Mouse (Mus musculus) lung, postnatal 25 days (tissue): ENCODE measurements at regions not wholly inside any gene's neighbourhood (a gene's known extent, or its start where the extent isn't known, plus 50 kb on each side); places are given as distances from the start of the nearest gene placed in this dataset.

Source experiments
- DNase-seq: peaks from one replicate; pipeline ENCODE4 v3.0.0; 2022; ENCODE audit warnings: low spot score

DNA sequence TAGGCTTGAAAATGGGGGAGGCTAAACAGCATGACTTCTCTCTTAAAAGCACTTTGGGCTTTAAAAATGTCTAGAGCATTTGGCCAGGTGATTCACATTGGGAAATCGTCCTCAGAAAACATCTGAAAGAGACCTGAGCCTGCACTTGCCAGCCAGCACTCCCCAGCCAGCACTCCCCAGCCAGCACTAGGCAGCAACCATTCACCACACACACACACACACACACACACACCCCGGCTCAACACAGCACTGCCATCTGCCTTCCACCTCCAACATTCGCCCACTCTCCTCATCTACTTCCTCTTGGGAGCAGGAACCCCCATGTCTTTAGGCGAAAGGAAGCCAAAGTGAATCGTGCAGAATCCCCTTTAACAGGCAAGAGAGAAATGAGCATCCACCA is 85.4 kb downstream of the Atp23 start:
- no peak for DNase-seq

DNA sequence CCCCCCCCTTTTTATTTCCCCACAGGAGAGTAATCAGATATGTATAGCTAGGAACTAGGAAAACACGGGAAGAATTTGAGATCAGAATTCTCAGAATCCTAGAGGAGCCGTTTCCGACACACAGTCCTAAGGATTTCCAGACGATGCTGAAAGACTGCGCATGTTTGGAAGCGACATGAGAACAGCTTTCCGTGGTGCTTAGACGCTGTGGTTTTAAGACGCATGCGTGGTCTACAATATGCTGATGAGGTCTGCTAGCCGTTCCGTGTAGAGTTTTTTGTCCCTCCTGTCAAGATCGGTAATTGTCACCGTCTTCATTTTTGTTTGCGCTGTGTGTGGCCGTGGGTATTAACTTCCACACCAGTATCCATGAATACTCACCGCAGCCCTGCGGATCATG is 86.2 kb downstream of the Atp23 start:
- DNase-seq = no peak

DNA sequence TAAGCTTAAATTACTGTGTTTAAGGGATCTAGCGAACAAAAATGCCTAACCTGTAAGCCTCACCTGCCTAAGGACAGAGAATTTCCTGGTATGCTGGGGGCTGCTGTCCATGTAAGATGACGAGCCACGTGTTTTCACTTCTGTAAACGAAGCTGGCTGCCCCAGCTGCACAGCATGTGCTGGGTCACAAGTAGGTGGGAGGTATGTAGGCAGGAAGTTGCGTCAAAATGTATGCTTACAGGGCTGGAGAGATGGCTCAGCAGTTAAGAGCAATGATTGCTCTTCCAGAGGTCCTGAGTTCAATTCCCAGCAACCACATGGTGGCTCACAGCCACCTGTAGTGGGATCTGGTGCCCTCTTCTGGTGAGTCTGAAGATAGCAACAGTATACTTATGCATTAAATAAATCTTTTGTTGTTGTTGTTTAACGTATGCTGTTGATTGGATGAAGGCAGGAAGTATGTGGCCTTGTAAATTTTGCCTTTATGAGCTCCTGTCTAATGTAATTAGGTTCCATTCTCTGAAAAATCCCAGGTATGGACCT is 88.0 kb downstream of the Atp23 start:
- no peak for DNase-seq

DNA sequence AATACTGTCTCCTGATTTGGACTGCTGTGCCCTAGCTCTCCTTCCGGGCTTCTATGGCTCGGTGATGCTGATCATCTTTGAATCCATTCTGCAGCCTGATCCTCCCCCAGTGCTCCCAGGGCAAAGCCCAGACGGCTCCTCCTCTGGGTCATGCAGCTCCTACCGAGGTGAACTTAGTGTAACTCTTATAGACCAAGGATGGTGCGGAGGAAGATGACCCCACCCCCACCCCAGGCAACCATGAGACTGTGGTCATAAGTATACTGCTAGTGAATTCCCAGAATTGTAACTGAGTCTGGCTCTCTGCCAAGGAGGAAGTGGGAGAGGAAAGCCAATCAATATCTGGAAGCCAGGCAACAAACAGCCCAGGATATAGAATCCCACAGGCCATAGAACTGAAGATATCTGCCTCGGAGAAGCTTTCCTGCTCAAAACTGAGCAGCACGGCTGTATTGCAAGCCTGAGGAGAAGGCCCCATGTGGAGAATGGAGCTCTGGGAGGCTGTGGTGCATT is 88.9 kb downstream of the Atp23 start:
- DNase-seq = no peak

DNA sequence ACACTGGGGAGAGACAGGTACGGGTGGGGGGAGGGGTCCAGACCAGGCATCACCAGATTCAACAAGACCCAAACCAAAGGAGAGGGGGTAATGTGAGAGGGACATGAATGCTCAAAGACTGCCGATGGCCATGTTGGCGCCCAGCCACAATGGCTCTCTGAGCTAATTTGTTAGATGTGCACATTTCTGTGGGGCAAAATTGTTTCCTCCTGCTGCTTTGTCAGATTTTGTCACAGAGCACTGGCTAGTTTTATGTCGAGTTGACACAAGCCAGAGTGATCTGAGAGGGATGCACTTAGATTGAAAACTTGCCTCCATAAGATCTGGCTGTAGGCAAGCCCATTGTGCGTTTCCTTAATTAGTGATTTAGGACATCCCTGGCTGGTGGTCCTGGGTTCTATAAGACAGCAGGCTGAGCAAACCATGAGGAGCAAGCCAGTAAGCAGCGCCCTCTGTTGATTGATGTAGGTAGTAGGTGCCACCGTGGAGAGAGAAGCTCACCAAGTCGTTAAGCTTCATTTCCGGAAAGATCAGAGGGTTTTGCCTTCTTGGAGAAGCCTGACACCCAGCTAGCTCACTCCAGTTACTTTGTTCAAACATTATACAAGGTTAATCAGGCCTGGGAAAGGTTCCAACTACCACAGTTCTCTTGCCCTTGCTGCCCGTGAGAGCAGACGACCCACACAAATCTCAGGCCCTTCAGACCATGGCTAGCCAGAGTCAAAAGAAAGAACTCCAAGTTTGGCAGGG is 90.6 kb downstream of the Atp23 start:
- no peak for DNase-seq

DNA sequence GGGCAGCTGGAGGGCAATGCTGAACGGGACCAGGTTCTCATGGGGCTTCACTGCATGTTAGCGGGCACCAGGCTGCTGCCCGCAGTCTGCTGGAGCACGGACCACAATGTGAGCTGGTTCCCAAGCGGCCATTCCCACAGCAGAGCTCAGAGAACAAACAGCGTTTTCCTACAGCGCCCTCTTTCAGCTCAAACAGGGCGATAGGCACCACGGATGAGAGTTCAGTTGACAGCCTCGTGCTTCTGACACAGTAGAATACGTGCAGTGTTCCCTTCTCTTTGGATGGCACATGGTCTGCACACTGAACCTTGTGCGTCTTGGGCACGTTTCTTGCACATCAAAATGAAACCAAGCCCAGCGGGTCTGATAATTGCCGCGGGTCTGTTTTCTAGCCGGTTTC is 91.6 kb downstream of the Atp23 start:
- DNase-seq = no peak

DNA sequence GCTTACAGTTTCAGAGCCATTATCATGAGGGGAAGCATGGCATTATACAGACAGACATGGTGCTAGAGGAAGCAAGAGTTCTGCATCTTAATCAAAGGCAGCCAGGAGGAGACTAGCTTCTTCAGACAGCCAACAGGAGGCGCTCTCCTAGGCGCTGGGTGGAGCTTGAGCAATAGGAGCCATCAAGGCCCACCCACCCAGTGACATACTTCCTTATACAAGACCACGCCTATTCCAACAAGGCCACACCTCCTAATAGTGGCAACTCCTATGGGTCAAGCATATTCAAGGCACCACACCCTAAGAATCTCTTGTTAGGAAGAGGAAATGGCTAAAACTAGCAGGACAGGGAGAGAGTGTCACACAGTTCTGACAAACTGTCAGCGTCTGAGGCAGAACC is 94.3 kb downstream of the Atp23 start:
- DNase-seq = no peak

DNA sequence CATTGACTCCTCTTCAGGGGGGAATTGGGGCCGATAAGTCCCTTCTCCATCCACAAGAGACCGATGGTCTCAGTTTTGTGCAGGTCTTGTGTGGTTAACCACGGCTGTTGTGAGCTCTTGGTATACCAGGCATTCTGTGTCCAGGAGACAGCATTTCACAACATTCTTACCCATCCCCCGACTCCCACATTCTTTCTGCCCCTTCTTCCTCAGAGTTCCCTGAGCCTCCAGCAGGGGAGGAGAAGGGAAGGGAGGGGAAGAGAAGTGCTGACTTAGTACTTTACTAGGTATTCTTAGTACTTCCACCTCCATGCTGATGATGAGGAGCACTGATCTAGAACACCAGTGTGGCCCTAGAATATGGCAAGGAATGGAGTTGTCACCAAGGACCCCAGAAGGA is 98.4 kb downstream of the Atp23 start:
- no peak for DNase-seq

DNA sequence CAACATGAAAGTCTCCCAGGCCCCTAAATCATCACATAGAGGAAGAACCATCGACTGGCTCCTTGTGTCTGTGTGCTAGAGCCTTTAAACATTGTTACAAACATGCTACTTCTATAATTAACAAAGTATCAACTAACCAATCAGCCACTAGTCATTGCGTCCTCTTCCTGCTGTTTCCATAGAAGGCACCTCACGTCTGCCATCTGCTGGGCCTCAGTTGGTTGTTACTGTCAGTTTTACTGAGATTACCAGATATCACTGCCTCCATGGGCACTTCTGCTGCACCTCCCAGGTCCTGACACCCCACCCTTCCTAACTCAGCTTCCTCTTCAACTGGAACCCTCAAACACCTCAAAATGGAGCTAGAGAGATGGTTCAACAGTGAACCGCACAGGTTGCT is 101.8 kb downstream of the Atp23 start:
- DNase-seq = no peak

DNA sequence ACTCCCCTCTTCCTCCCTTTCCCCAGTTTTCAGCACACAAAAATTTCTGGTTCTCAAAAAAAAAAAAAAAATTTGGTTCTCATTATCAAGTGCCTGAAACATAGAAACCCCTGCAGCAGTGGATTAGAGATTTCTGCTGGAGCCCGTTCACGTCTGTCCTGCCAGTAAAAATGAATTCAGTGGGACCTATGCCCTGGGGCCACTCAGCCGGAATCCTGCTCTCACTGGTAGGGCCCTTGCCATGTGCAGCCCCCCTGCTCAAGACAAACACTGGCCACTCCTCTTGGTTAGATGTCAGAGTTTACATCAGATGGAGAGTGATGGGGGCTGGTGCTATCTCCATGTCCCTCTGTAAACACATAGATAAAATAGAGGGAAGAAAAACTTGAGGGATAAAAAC is 108.0 kb downstream of the Atp23 start:
- DNase-seq = no peak

DNA sequence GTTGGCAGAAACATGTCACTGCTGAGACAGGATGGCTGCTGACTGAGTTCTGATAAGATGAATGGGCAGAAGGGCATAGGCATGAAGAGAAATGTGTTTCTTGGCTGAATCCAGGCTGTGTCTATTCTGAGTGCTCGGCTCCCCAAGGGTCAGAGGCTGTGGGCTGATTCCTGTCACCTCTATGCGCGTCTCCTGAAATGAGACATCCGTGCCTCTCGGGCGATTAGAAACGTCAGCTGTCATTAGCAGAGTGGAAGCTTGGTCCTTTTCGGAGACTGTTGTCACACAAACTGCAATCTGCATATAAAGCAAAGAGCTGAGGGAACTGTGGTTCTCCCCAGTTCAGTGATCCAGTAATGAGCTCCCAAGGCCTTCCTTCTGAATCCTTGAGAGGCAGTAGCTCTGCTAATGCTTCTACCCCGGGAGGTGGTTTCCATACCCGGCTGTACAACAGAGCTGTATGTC is 108.8 kb downstream of the Atp23 start:
- no peak for DNase-seq

DNA sequence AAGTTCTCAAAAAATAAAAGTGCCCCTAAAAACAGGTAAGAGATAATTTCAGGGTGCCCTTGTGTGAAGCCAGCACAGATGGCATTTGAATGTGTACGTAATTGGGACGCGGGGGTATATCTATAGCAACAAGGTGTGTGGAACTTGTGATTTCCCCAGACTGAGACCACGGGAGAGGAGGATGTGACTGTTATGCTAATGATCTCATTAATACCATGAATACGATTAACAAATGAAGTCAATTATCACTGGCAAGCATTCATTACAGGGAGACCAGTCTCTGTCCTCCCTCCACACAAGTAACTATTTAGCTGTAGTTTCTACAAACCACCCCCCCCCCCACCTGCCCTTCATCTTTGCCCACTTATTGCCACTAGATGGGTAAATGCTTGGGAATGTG is 112.9 kb downstream of the Atp23 start:
- no peak for DNase-seq

DNA sequence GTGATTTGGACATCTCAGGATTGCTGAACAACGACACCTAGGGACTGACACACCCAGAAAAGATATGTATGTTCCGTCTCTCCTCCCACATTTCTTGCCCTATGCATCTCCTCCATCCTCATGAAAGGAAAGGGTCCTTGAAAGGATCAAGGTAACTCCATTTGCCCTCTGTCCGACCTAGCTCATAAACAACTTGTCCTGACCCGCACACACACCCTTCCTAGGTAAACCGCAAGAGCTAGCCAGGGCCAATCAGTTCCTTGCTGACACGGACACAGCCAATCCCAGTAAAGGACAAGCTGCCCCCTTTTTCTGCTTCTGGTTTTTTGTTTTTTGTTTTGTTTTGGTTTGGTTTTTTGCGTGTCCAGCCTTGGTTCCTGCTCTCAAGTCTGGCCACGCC is 118.0 kb downstream of the Atp23 start:
- DNase-seq = no peak

DNA sequence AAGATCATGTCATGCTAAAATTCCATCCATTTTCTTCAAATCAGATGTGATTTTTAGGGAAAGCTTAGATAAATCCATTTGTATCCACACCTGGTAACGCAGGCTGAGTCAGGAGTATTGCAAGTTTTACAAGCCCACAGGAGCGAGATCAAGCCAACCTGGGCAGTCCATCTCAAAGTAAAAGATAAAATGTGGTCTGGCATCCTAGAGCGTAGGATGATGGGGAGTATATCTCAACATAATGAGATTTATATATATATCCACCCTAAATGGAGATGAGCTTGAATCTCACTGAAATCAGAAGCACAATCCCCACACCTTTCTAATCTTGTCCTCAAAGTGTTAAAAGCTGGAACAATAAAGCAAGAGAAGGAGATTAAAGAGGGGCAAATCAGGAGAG is 124.6 kb downstream of the Atp23 start:
- no peak for DNase-seq

DNA sequence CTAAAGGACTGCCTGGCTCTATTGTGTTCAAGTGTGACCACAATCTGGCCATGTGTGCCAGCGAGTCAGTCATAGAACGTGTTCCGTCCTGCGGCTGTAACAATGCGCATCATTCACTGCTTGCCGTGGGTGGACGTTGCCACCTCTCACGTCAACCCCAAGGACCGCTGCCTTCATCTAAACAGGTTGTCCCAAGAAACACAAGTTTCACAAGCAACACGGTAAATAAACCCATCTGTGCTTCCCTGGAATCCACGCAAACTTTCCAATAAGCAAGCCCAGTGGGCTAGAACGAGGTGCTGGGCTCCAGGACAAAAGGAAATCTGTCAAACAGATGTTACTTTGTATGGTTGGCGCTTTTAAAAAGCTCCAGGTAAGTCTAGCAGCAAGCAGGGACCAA is 125.2 kb downstream of the Atp23 start:
- DNase-seq = no peak

DNA sequence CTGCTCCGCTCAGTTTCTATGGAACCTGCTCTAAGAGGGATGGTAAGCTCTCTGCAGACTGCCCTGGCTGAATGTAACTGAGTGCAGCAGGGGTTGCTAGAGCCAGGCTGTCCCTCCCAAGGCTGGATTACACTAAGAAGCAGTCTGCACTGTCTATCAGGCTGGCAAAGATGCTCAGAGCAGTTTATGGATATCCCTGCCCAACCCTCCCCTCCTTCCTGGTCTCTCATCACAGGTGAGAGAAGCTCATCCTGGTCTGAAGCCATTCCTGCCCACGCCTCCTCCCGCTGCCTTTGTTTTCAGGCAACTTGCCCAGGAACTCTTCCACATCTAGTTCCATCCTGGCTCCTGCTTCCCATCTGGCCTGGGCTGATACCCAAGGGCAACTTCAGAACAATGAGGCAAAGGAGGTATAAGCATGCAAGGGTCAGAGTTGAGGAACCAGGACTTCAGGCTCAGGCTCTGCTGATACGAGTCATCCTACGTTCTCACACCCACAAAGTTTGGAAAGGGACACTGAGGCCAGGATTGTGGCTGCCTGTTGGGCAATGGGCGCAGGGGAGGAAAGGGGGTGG is 130.6 kb downstream of the Atp23 start:
- no peak for DNase-seq

DNA sequence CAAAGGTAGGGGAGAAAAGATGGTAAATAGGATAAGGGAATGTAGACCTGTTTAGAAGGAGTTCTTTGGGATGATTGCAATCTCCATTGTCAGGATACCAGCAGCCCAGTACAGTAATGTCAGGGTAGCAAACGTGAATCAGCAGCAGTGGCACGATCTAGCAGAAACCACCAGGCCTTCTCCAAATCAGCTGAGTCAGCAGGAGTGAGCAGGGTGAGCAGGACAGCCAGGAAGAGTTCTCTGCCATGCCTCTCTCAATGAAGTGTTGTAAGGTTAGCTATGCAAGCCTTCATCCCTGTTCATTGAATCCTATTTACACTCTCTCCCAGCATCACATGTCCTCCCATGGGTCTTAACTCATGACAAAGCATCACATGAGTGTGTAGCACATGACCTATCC is 135.5 kb downstream of the Atp23 start:
- DNase-seq = no peak

DNA sequence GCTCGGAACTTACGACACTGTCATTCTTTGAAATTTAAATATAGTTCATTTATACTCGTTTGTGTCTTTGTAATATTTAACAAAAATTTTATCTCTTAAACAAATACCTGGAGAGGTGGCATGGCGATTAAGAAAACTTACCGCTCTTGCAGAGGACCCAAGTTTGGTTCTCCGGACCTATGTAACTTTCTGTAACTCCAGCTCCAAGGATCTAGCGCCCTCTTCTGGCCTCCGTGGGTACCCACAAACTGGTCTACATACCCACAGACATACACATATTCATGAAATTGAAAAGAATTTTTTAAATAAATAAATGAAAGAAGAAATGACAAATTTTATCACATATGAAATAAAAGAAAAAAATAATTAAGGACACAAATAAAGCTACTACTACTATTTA is 136.4 kb downstream of the Atp23 start:
- no peak for DNase-seq

DNA sequence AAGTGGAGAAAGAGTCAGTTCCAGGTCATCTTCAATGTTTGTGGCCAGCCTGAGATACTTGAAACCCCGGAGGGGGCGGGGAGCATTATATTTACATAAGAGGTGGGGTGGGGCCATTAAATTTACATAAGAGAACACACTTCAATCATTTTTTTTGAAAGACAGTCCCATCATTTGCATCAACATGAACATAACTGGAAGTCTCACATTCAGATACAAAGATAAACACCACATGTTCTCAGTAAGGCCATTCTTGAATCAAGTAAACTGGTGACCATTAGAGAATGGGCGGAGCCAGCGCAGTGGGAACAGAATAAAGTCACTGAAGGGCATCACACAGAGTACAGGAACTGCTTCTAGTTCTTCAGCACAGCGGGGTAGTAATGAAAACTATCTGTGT is 137.2 kb downstream of the Atp23 start:
- DNase-seq = no peak

DNA sequence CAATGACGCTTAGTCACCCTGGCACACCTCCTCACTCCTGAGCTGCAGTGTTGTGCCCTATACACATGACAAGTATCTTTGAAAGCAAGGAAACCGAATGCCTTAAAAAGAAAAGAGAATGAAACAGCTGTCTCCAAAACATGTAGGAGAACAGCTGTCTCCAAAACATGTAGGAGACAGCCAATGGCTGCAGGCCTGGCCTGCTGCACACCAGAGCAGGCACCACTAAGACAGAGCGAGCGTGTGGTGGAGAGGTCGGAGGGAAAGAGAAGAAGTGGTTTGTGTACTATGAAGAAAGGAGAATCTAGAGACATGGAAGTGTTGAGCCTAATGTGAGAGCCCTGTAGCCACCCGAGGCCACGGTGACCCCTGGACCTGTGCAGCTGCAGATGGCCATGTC is 142.5 kb downstream of the Atp23 start:
- DNase-seq = no peak

DNA sequence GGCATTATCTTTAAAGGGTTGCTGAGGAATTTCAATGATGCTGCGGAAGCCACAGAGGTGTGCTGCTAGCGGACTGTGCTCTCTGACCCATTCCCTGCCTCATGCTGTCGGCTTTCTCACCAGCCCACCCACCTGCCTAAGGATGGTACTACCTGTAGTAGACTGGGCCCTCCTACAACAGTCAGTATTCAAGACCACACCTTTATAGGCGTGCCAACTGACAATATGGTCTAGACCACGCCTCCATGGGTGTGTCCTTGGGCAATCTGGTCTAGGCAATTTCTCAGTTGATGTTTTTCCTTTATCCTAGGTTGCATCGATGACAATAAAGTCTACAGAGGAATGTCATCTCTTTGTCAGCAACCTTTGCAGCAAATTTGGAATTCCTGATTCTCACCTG is 148.0 kb downstream of the Atp23 start:
- DNase-seq = no peak

DNA sequence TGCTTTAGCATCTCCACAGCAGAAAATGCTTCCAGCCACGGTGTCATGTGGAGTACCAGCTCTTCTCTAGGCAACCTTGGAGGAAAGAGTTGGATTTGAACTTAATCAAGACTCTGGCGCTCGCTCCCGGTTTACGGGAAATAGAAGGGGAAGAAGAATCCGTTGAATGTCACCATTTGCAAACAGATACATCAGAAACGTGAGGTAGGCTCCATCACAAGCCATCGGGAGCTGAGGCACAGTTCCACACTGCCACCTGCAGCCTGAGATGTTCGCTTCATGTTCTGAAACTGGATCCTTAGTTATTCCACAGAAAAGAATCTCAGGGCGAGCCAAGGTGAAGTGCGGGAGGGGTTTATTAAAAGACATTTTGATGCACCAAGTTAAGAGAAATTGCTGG is 148.5 kb downstream of the Atp23 start:
- no peak for DNase-seq

DNA sequence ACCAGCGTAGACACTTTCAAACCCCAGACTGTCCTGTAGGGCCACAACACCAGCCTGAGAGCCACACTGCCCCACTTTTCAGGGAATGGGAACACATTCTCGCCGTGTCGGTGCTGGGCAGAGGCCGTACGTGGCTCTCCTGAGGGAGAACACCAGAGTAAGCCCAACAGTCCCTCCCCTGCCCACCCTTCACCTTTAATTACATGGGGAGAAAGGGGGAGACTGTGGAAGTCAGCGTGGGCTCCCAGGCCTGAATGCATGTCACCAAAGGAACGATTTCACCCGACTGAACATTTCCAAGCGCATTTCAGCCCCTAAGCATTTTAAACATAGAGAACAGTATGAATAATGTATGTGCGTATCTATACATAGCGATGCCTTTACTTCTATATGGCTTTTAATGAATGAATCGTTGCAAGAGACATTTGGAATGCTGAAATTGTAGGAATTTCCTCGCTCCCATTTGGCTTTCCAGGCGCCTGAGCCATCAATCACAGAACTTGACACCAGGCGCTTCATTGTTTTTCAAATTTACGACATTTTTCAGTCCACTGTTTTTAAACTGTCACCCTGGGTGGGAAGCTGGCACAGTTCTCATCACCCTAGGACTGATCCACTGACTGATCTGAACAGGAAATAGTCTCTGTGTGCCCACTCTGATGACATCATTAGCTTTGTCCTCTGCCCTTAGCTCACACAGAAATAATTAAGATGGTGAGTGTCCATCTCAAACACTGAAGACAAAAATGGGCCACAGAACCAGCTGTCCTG is 152.3 kb downstream of the Atp23 start:
- no peak for DNase-seq
